Mouse (Mus musculus): ENCODE data around the gene Lonp1. TPM values are rescaled to one million over a fixed set of nuclear protein-coding genes. Genes with fewer than 3 reads are reported as not detected.

Gene Lonp1
- polyA plus RNA-seq, 1 experiment: 202 TPM

DNA sequence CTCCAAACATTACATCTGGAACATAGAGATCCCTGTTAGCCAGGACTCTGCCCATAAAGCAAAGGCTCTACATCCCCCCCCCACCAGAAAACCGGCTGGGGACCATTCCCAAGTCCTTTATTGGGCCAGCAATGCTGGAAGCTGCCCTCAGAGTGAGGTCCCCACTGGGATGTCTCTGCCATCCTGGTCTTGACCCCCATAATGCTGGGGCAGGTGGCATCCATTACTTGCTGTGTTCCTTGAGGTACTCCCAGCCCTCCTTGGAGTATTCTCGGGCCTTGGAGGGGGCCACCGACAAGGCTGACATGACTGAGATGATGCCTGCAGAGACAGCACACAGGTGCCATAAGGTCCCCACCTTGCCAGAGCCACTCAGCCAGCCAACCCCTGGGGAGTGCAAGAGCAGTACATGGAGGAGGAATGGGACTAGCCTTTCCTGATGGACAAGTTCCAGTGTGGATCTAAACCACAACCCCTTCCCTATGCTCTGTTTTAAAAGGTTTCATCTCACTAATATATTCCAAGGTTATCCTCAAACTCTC lies 19.1 kb downstream of the Lonp1 start:
- TF ChIP-seq GATA1 (IDR thresholded peaks at IDR 0.05; ENCODE audit: low read length): no peak

DNA sequence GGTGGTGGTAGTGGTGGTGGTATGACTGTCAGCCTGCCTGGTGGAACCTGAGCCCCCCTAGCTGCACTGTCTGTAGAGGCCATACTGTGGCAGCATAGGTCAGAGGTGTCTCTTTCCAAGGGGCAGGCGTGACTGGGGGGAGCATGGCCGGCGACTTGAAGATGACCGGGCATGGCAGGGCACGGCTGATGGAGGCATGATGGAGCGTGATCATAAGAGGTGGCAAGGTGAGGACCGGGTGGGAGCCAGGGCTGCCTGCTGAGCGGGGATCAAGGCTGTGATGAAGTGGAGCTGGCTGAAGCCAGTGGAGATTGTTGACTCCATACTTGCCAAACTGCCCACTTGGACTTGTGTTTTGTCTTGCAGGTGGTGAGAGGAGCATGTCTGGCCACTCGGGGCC lies 21.3 kb downstream of the Lonp1 start:
- no peak for TF ChIP-seq GATA1 (IDR thresholded peaks at IDR 0.05; ENCODE audit: low read length)

DNA sequence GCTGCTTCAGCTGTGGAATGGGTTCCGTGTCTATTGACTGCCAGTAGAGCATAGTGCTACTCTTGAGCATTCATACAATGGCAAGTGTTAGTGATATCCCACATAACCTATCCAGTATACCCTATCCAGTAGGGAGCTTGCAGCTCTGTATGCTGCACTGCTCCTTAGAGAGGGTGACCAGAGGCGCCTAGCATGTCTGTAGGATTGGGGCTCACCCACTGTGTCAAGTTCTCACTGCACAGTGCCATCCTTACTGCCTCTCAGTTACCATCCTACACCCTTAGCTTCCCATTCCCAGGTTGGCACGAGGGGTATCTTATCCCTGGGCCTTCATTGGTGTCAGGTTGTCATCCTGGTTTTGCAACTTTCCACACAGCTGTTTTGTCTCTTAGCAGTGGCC lies 22.3 kb downstream of the Lonp1 start:
- TF ChIP-seq GATA1 (IDR thresholded peaks at IDR 0.05; ENCODE audit: low read length): no peak

DNA sequence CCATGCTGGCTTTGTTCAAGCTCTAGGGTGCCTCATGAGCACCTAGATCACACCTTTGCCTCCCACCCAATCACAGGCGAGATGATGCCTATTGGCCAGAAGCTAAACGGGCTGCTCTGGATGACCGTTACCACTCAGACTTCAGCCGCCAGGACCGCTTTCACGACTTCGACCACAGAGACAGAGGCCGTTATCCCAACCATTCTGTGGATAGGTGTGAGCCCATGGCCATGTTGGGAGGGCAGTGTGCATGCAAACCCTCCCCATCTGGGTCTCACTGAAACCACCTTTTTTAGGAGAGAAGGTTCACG lies 22.7 kb downstream of the Lonp1 start:
- no peak for TF ChIP-seq GATA1 (IDR thresholded peaks at IDR 0.05; ENCODE audit: low read length)

DNA sequence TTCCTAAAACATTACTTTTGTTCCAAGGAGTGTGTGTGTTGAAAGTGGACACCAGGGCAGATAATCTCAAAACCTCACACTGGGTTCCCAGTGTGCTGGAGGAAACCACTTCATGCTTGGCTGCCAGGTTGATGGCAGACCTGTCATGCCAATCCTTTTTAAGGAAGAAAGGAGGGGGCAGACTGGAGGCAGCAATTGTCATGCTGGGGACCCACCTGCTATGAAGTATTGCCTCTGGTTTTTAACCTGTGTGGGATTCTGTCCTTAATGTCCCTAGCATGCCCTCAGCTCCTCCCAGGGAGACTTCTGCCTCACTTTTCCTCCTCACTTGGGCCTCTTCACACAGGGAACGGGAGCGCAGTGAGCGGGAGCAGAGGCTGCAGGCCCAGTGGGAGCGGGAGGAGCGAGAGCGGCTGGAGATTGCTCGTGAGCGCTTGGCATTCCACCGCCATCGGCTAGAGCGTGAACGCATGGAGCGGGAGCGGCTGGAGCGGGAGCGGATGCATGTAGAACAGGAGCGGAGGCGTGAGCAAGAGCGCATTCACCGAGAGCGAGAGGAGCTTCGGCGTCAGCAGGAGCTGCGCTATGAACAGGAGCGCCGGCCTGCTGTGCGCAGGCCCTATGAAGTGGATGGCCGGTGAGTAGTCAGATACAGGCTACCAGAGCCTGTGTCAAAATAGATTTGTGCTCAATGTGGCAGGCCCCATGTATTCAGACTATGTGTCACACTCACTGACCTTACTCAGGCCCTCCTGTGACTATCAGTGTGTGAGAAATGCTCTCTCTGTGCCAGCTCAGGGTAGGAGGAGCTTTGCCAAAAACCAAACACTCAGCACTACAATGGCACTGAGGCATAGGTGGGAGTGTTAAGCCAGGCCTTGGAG lies 23.3 kb downstream of the Lonp1 start:
- TF ChIP-seq GATA1 (IDR thresholded peaks at IDR 0.05; ENCODE audit: low read length): no peak

DNA sequence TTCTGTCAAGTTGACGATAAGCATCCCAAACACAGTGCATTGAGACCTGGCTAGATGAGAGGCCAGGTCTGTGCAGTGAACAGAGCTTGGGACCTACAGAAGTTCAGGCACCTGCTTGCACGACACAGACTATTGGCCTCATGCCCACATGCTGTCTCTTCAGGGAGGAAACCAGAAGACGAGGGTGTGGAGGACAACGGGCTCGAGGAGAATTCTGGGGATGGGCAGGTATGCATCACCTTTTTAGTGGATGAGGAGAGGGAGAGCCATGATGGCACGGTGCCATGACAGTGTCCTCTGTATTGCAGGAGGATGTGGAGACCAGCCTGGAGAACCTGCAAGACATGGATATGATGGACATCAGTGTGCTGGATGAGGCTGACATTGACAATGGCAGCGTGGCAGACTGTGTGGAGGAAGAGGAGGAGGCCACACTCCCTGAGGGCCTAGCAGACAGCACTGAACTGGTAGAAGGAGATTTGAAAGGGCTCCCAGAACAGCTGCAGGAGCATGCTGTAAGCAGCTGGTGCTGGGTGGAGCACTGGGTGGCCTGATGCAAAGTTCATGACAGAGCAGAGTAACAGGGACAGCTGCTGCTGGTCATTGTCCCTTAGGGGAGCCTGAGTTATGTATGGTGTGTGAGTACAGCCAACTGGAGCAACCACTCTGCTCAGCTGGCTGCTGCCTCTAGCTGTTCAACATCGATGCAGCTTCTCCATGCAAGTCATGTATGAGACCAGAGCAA lies 33.0 kb downstream of the Lonp1 start:
- TF ChIP-seq GATA1 (IDR thresholded peaks at IDR 0.05; ENCODE audit: low read length): no peak

DNA sequence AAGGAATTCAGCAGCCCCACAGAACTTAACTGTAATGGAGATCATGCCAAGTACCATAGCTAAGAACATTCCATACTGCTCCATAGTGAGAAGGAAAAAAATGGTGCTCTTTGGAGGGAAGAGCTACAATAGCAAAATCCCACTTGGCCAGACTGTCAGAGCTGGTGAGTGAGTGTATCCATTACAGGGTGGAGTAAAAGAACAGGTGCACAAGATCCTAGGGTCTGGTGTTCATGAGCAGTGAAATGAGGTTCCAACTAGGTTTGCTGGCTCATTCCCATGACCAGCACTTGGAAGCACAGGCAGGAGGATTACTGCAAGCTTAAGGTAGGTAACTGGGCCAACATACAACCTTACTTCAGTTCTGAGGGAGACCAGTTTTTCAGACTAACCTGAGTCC lies 34.1 kb downstream of the Lonp1 start:
- no peak for TF ChIP-seq GATA1 (IDR thresholded peaks at IDR 0.05; ENCODE audit: low read length)

DNA sequence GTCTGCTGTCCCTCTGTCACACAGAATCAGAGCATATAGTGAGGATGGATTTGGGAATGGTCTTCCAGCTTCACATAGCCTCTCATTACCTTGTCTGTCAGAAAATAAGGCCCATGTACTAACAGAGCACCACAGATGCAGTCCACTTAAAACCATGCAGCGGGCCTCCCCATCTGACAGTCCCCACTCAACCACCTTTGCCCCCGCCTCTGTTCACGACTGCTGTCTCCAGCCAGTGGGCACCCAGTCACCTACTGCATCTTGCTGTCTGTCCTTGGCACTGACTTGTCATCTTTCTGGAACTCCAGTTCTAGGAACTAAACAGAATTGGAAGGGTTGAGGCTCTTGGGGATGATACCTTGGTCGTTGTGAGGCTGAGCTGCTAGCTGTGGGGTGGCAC lies 37.8 kb downstream of the Lonp1 start:
- TF ChIP-seq GATA1 (IDR thresholded peaks at IDR 0.05; ENCODE audit: low read length): no peak

DNA sequence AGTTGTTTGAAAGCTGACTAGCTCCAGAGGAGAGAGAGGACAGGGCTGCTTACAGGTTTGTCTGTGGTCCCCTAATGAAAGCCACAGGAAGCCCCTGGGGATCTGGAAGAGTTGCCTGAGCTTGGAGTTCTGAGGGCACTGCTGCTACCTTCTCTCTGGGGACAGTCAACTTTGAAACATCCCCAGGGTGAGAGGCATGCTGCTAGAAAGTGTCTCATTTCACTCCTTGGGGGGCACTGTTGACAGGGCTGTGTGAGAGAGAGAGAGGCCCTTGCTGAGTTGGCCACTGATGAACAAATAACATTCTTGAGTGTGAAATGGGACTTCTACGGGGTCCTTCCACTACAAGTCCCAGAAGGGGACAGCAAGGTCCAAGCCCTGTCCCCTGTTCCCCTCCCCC lies 38.9 kb downstream of the Lonp1 start:
- TF ChIP-seq GATA1 (IDR thresholded peaks at IDR 0.05; ENCODE audit: low read length): no peak

DNA sequence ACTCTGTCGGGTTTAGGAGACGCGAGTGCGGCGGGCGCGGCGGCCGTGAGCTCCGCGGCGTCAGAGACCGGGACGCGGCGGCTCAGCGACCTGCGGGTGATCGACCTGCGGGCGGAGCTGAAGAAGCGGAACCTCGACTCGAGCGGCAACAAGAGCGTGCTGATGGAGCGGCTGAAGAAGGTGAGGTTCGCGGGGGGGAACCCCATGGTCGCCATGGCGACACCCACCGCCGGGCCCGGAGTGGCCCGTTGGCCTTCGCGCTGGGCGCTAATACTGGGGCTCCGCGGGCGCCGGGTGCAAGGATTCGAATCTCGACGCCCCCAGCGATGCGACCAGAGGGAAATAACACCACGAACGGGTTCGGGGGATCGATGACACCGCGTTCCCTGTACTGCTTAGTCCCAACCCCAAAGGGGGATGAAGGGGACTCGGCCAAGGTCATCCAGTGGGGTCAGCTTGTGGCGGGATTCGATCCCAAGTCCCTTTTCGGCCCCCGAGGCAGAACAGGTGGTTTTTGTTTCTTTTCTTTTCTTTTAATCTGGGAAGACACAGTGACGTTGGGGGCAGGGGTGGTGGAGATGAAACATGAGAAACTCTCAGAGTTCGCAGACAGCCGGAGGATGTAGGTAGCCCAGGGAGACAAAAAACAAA lies 41.4 kb downstream of the Lonp1 start:
- no peak for TF ChIP-seq GATA1 (IDR thresholded peaks at IDR 0.05; ENCODE audit: low read length)

DNA sequence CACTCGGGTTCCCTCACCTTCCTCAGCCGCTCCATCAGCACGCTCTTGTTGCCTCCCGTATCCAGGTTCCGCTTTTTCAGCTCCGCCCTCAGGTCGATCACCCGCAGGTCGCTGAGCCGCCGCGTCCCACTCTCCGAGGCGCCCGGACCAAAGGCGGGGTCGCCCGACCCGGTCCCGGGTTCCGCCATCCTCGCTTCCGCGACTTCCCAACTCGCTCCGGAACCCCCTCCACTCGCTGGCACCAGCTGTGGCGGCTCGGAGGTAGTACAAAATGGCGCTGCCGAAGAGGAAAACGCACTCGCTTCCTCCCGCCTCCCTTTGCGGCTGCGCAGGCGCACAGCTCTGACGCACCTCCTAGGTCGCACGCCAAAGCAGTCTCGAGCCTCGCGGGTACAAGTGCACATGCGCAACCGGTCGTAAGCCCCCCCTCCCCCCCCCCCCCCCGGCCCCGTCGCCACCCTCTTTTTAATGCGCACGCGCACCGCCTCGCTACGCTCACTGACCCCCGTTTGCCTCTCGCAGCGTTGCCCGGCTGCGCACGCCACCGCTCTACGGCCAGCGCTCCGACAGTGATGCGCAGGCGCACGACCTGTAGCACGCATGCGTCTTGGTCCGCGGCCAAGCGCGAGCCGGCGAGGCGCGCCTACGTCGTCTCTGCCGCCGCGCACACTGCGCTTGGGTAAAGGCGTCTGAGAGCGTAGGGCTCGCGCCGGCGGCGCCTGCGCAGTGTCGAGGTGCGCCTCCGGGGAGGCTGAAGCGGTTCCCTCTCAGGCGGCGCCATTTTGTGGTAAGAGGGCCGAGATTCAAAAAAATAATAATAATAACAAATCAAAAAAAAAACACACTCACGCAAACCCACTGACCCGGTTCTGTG lies 42.2 kb downstream of the Lonp1 start, which contains the start of the genes Safb2 and Safb:
Gene Safb2, minus strand, starts transcription at position 329 of the 874 bp plus-strand sequence.
Gene Safb, plus strand, starts transcription at position 569 of the 874 bp plus-strand sequence.
- TF ChIP-seq GATA1 (IDR thresholded peaks at IDR 0.05; ENCODE audit: low read length): no peak

DNA sequence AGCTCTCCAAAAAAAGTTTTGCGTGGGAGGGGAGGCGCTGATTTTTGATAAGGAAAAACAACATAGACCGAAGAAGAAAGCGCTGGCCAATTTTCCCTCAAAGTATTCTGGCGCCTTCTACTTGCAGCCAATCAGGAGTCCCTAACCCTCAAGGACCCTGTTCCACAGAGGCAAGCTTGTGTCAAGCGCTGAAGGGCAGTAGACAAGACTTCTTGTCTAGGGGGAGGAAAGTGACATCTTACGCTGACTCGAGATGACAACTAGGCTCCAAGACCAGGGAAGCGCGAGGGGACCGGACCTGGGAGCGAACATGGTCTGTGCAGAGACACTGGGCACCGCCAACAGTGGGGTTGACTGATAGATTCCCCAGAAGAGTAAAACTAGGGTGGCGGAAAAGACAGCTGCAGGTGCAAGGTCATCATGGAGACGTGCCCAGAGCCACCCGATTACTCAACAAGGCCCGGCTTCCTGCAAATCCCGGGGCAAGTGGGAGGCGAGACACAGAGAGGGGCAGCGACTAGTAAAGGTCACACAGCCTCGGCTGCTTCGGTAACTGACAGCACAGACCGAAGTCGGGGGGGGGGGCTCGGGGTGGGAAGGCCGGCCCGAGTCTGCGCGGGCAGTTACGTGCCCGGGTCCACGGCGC lies 43.0 kb downstream of the Lonp1 start:
- no peak for TF ChIP-seq GATA1 (IDR thresholded peaks at IDR 0.05; ENCODE audit: low read length)

DNA sequence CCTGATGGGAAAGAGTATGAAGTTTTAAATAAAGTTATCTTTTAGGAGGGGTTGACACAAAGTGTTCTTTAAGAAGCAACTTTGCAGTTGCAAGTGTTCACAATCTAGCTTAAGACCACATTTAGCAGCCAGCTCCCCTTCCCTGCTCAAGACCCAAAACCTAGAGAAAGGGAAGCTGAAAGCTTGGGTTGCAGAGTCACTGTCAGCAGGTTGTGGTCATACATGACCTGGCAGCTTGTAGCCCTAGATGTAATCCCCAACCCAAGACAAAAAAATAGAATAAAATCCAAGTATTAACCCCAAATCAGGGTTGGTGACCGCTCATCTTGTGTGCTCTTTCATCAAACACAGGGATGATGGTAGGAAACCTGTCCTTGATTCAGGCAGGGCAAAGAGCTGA lies 43.6 kb downstream of the Lonp1 start:
- TF ChIP-seq GATA1 (IDR thresholded peaks at IDR 0.05; ENCODE audit: low read length): no peak

DNA sequence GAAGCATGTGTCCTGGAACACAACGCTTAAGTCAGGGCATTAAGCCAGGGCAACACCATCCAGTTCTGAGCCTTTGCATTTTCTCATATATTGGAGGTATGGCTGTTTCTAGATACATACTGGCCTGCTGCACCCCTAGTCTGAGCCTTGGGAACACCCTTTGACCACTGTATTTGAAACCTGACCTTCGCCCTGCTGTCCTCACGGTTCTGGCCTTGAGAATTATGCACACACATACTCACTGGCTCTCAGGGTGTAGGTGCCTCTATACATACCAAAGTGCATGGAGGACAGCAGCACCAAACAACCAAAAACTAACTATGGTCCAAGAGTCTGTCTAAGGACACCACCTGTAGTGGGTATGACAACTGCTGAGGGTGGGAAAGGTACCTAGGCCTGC lies 53.7 kb downstream of the Lonp1 start:
- no peak for TF ChIP-seq GATA1 (IDR thresholded peaks at IDR 0.05; ENCODE audit: low read length)

DNA sequence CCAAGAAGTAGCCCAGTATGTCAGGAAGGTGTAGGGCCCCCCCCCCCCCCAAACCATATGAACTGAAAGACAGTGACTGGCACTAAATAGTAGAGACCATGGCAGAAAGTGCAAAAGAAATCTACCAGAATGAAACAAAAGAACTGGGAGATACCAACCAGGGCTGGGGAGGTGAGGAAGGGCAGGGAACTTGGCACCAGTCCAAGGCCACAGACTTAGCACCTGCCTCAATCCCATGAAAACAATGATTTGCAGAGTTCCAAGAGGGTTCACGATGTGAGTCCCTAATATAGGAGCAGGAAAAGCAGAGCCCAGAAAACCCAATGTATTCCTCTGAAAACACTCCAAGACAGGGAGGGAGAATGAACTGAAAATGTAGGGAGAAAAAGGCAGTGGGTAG lies 54.5 kb downstream of the Lonp1 start:
- no peak for TF ChIP-seq GATA1 (IDR thresholded peaks at IDR 0.05; ENCODE audit: low read length)
